Mouse (Mus musculus) gastrocnemius, postnatal 25 days (tissue): ENCODE data around the gene Coq2. TPM values are rescaled to one million over a fixed set of nuclear protein-coding genes. Genes with fewer than 3 reads are reported as not detected.
A peak's percentile ranks its signal among the peaks of the same experiment; 100 is the strongest.

Experiments used
- DNase-seq: peaks from one replicate; pipeline ENCODE4 v3.0.0; 2022
- total RNA-seq, 2 experiments: library from RNA; stranded (reverse); gene quantifications; 1 replicate in 1 of 2; 2 replicates in 1 of 2; pipeline ENCODE4 v1.2.3; 2021

The Coq2 gene
- total RNA-seq, 2 experiments from 2014 or later, result 58.4 to 61.5 TPM

DNA sequence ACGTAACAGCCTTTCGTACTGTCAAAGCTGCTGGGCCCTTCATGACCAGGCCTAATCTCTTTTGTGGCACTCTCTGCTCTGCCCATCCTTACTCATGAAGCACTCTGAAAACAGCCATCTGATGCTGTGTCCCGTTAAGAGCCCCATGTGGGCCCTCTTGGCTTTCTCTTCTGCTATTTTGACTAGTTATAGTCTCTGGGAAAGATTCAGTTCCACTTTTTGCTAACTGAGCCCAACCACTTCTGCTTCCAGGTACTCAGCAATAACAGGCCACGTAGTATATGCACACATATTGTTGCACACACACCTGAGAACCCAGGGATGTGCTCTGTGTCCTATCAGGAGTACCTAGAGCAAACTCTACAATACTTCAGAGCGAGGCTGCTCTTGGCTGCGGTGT, 11.9 kb downstream of the Coq2 start:
- no peak for DNase-seq

DNA sequence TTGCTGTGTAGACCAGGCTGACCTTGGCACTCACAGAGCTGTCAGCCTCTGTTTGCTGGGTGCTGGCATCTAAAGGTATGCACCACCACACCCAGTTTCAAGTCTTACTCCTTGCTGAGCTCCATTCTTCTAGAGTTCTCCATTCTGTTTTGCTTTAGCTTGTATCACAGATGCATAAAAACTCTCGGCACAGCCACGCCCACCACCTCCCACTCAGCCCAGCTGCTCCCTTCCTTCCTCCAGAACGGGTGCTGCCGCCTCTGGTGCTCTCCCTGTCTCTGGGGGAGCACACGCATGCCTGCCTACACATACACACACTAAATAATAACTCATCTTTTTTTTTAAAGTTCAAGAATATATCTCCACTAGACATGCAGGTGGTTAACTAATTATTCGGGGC, 16.5 kb downstream of the Coq2 start:
- no peak for DNase-seq

DNA sequence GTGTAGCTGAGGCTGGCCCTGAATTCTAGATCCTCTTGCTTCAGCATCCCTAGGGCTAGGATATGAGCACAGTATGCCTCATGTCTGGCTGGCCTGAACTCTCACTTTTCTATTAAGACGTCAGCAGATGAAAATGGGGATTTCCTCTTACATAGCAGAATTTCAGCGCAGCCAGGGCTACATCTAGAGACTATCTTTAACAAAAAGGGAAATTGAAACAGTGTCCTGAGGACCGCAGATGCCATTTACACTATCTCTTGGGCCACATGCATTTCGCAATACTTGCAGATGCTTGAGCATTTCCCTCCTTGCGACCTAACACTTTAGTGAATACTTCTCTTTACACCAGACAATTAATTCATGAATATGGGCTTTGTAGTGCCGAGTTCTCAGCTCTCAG, 18.6 kb downstream of the Coq2 start:
- DNase-seq, result no peak

DNA sequence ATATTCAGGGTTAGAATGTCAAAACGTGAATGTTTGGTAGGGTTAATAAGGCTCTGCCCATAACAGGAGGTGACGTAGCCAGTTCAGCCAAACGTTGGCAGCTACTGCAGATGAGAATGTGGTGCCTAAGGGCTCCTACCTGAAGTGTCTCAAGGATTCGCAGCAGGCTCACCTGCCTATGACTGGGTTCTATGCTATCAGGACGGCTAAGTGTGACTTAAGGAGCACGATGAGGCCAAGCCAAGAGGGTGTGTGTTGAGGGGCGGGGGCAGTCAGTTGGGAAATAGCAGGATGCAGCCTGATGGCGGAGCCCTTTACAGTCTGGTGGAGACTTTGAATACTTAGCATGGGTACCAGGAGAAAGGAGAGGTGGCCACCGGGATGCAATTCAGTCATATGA, 22.6 kb downstream of the Coq2 start:
- no peak for DNase-seq

DNA sequence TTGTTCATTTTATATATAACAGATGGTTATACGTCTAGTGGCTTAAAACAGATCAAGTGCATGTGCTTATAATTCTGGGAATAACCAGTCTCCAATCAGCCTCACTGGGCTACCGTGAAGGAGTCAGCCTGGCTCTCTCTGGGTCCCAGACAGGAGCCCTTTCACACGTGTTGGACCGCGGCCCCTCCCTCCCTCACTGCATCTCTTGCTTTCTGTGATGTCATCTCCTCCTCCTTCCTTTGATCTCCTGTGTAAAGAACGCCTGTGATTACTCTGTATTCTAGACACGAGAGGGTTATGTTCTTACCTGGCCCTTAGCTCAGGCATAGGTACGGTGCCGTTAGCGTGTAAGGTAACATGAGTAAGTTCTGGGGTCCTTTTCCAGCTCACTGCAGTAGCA, 23.5 kb downstream of the Coq2 start:
- no peak for DNase-seq

DNA sequence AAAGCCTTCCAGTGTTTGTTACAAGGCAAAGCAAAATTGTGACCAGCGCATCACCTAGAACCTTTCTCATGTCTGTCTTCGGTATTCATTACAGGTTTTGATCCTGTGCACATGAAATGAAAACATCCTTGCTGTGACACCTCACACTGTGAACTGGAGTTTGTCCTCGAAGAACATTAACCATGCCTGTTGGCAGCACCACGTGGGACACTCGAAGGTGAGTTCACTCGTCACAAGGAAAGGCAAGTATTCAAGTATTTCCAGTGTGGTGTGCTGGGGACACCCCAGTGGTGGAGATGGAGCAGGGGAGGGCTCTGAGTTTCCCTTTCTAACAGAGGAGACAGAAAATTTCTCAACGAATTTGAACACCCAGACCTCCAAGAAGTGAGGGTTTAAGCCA, 24.0 kb downstream of the Coq2 start:
- DNase-seq, result no peak

DNA sequence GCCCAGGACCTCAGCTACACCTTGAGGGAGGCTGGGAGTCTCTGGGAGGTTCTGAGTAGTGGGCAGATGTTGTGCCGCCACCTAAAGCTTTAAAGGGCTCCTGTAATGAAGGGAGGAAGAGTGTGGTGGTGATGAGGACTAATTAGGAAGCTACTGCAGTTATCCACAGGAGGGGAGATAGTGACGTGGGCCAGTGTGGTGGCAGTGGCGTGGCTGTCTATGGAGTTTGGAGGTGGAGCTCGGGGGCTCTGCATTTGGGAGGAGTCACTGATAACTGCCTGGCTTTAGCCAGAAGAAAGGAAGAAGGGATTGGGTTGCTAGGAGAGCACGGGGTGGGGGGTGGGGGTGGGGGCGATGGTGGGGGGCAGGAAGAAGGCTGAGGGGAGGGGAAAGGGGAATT, 26.4 kb downstream of the Coq2 start:
- DNase-seq, result no peak

DNA sequence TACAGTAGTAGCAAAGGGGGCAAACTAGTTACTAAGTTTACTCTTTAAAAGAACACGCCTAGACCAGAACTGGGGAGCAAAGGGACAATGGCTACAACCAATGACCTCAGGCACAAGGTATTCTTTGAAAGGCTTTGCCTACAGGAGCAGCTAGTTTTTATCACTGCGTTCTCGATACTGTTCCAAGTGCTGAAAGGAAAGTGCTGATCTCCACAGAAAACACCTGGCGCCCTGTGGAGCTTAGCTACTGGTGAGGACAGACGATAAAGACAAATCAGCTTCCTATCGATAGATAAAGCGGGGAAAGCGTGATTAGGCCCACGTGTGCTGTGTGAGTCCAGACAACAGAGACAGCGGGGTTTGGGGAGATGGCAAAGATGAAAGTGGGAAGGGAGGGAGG, 26.9 kb downstream of the Coq2 start:
- no peak for DNase-seq

DNA sequence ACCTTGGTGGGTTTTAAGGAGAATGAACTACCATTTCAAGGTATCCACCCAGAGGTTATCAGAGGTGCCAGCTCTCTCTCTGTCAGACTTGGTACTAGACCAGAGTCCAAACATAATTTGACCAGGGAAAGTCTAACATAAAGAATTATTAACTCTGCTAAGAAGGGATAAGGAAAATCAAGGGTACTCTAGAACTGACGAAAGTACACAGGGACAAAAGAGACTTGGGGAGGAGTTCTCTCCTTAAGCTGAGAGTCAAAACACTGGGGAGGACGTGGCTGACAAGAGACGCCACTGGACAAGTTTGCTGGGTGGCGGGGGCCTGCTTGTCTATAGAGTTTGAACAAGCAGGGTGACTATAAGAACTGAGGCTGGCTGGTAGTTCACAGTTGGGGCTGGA, 28.4 kb downstream of the Coq2 start:
- no peak for DNase-seq

DNA sequence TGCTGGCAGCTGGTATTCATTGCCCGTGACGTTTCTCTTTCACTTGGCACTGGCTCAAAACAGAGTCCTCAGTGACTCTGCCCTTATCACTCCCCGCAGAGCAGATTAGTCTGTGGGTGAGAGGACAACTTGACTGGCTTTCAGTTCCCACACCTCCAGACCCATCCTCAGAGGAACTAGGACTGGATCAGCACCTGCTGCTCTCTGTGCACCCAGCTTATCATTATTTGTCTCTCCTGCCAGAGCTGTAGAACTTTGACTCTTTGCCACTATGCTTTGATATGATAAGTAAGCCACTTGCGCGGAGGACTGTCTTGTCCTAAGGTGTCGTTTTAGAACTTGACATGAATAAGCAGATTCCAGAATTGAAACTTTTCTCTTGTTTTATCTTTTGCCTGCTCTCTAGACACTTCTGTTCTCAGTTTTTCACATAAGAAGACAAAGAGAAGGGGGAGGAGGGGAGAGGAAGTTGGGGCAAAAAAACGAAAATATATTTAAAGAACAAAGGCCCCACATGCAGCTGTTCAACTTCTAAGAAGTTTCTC, 30.9 kb downstream of the Coq2 start:
- no peak for DNase-seq

DNA sequence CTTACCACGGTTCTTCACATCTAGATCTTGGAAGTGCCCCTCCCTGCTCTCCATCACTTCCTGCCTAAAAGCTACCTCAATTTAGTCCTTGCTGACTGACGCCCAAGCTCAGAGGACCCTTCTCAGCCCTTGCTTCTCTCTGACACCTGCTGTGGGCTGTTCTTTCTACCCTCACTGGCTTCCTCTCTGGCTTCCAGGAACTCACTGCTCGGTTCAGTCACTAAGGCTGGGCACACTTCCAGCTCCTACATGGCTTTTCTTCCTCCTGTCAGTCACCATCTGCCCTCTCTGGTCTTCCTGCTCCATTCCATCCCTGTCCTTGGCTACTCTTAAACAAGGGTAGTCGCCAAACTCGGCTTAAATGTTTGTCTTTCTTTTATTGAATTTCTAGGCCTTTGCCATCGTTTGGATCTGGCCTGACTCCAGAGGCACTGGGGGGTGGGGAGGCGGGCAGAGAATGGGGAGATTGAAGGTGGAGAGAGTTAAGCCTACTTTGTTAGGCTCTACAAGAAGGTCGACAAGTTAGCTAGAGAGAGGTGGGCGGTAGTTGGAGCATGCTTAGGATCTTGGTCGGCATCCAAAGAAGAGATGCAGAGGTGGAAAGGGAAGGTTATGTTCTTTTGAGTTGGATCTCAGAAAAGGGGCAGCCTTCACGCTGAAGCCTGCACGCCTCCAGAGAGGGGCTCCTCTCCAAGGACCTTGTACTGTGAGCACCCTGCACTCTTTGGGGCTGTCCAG, 31.5 kb downstream of the Coq2 start:
- DNase-seq, result no peak

DNA sequence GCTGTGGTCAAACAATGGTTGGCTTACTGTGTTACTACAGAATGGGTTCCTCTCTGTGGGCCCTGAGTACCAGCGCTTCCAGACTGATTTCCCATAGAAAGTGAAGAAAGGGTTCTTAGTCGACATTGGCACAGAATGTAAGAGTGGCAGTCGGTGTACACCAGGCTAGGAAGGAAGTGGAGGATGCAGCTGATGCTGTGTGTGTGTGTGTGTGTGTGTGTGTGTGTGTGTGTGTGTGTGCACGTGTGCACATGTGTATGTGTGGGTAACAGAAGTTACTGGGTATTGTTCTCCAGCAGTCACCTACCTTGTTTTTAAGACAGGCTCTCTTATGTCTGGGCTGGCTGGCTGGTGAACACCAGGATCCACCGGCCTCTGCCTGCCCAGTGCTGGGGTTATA, 32.6 kb downstream of the Coq2 start:
- no peak for DNase-seq

DNA sequence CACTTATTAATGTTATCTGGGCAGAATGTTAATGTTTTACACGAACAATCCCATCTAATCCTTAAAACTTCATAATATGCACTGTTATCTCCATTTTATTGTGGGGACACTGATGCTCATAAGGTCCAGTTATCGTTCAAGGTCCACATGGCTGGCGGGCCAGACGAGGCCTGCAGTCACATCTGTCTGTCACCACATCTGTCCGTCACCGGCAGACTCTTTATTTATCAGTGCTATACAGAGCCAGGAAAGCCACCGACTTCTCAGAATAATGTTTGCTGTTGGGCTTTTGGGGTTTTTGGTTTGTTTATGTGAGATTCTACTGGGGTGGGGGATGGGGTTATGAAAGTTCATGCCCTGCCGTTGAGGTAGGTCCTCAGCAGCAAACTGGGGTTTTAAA, 36.5 kb downstream of the Coq2 start:
- DNase-seq, result no peak

DNA sequence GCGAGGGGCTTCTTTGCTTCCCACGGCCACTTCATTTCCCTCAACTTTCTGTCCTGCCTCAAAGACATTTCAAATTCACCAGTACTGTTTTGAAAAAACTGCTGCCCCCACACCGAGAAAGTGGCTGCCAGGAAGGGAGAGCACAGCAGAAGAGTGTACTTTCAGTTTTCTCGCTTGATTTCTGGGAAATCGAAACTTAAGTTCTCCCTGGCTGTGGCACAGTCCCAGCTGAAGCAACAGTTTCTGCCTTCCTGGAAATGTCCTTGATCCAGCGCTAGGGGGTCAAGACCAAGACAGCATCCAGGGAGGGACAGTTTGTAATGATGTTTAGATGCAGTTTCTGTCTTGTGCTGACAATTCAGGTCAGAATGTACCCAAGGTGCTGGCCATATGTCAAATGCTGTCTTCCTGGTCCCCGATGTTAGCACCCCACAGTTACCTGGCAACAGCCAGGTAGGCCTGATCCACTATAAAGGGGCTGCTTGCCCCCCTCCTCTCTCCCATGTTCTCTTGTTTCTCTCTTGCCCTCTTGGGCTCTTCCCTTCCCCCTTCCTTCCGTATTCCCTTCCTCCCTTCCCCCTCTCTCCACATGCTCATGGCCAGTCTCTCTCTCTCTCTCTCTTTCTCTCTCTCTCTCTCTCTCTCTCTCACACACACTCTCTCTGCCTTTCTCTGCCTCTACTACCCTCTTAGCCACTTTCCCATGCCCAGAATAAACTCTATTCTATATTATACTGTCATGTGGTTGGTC, 38.0 kb downstream of the Coq2 start:
- peak; percentile 54 for DNase-seq

DNA sequence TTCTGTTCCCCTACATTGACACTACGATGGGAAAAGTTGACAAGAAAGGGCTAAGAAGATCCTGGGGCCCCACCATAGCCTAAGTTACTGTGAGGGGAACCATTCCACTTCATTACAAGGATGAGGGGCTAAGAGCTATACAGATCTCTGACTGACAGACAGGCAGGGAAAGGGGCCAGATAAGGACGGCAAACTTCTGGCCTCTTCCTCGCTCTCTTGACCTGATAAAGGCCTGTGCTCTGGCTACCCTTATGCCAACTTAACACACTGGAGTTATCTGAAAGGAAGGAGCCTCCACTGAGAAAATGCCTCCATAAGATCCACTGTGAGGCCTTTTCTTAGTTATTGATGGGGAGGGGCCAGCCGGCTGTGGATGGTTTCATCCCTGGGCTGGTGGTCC, 39.0 kb downstream of the Coq2 start:
- DNase-seq, result no peak

DNA sequence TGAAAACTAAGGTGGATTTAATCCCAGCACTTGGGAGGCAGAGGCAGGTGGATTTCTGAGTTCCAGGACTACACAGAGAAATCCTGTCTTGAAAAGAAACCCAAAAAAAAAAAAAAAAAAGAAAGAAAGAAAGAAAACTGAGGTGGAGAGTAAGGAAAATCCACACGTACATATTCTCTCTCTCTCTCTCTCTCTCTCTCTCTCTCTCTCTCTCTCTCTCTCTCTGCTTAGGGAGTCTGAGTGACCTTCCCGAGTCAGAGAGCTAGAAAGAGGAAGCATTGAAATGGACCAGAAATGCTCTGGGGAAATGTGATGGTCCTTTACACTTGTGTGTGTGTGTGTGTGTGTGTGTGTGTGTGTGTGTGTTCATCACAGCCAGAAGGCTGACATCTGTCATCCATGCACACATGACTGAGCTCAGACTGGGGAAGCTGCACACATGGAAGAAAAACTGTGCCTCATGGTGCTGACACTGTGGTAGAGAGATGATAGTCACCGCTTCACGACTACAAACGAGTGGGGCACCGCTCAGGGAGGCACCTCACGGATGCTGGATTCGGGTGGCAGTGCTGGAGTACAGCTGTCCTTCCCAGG, 40.0 kb downstream of the Coq2 start:
- no peak for DNase-seq

DNA sequence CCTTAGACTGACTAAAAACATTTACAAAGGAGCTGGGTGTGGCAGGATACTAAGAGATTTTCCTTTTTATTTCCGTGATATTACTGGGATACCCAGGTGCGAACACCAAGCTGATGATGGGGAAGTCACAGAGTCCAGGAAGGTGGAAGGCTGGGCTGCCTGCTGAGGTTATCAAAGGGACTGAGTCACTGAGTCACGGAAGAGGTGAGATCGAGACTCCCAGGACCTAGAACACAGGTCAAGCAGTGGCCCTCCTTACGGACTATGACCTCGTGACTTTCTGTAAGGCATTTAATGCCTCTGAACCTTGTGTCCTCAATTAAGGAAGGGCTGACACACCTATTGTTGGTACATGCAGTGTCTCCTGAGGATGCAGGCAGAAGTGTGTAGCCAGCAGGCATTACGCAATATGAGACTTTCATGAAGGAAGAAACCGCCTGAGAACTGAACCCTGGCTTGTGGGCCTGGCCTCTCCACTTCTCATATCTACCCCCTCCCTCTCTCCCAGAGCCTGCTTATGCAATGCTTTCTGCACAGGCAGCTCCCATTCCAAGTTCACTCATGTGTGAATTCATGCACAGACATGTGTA, 42.3 kb downstream of the Coq2 start:
- peak; percentile 57 for DNase-seq

DNA sequence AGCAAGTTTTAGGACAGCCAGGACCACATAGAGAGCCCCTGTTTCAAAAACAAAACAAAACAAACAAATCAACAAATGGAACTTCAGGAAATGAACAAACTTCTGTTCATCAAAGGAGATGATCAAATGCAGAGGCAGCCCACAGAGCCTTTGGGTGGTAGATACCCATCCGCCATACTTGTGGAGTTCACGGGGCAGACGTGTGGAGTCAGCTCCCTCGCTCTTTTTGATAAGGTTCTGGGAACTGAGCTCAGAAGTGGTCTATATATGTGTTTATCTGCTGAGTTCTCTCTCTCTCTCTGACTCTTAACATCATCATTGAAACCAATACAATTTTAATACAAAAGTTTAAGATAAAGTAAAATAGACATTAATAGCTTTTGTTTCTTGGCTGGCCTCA, 46.1 kb downstream of the Coq2 start:
- no peak for DNase-seq

DNA sequence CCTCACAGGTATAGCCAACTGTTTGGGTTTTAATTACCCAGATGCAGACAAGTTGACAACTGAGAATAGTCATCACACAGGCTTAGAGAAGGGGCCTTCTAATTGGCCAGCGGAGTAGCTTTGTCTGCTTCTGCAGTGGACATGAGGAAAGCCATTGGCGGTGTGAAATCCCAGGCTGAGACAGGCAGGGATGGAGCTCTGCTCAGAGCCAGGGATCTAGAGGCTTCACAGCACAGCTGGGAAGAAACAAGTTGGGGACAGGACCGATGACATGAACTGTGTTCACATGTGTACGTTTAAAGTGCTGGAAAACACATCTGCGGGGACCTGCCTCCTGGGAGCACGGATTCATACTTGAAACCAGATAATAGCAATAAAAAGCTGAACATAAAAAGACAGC, 48.4 kb downstream of the Coq2 start:
- DNase-seq, result no peak

DNA sequence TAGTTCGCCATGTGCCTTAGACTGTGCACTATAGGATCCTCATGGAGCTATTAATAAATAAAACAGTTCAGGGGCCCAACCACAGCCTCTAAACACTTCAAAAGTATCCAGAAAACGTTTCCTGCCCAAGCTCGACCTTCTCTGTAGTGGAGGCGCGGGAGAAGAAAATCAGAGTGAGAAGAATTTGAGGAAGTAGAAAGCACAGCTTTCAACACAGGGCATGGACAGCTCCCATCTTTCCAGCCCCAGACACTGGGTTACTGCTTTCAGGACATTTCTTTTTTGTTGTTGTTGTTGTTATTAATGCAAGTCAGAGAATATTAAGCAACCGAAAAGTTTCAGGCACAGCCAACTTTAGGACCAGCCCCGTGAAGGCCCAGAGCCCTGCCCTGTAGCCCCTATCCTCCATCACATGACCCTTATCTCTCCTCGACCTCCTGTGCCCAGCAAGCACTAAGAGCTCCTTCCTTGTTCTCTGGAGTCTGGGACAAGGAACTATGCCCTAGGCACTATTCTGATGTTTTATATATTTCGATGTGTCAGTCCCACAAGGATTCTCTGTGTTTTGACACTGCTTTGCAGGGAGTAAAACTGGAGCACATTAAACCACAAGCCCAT, 50.1 kb downstream of the Coq2 start:
- DNase-seq, result no peak

DNA sequence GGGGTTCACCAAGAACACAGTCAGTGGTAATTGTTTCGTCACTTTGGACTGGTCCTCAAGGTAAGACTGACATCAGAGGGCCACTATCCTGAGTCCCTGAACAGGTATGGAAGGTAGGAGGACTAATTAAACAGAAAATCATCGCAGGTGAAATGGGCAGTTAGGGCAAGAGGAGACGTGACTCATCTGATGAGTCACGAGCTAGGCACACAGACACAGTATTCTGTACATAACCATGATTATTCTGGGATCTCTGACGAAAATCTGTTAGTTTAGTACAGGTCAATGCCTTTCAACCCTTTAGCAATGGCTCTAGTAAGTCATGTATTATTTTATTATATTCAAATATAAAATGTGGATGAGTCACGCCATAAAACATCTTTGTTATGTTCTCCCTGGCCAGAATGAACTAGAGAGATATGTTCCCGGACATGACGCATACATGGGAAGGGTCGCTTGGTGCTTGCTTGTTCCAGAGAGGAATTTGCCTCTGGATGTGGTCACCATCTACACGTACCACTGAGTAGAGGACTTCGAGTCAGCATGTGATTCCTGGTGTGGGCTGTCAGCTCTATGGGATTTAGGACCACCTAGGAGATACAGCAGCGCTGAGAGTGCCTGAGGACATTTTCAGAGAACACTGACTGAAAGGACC, 52.3 kb downstream of the Coq2 start:
- no peak for DNase-seq
